Mouse (Mus musculus): Measurements from ENCODE around the gene Tex26. TPM values are rescaled to one million over a fixed set of nuclear protein-coding genes. Genes with fewer than 3 reads are reported as not detected.

Tex26 gene
- polyA plus RNA-seq, 1 experiment from 2014 or later: 0.62 TPM

DNA sequence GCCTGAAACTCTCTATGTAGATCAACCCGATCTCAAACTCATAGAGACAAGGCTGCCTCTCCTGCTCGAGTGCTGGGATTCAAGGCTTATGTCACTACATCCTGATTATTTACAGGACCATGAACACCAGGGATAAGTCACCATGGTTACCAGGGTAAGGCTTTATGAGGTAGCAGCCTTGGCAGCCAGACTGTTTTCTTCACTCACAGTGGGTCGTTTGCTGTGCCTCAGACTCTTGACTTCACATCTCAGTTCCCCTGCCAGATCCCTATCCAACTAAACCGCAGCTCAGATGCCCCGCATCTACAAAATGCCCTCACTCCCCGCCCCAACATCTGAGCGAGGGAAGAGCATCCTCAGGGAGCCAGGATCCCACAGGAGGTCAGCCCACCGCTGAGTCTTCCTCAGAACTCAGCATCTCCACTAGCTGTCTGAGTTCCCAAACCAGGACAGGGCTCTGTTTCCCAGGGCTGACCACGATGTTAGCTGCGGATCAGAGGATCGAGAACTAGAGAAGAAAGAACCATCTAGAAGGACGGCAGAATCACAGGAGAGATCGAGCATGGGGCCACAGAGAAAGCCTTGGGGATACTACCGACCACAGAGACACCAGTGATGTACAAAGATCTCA, 2.3 kb downstream of the Tex26 start:
- Histone ChIP-seq H3K4me3 (ENCODE audit: low read depth, low read length) (no peak overlapping the region), H3K9me3 (ENCODE audit: control insufficient read depth, low read length) (no peaks in the 10 kb centered on the region), H3K4me2 (ENCODE audit: low read depth, low read length) (no peak overlapping the region), H3K4me1 (ENCODE audit: control insufficient read depth, insufficient read depth, low read length) (peaks cover 18% of the 10 kb centered on the region; the same call in 1 of the 2 replicates), H3K27ac (ENCODE audit: low read depth, low read length) (peak overlapping the region; percentile 66), H3K9ac (replicated peaks; ENCODE audit: low read depth, low read length) (no peak overlapping the region), H3K27me3 (ENCODE audit: control insufficient read depth, insufficient read depth, low read length) (no peaks in the 10 kb centered on the region), H3K36me3 (ENCODE audit: control insufficient read depth, insufficient read depth, low read length) (no peaks in the 10 kb centered on the region)
- 55% methylated on average over 14 of the region's 14 CpGs for WGBS
- ATAC-seq (ENCODE audit: low read depth): peak; percentile 11; the same call in 1 of the 2 replicates

DNA sequence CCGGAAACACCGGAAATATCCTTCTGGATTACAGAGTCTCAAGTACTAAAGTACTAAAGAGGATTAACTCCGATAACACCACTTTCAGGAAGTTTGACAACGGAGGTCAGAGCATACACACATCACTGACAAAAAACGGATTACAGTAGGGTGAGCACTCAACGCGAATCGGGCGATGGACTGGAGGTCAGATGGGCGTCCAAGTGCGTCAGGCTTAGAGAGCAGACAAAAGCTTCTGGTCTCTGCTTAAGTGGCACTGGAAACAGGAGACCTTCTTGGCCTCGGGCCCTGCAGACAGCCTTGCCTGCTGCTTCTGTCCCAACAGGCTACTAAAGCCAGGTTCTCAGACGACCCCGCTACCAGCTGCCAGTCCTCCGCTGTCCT, 2.8 kb downstream of the Tex26 start:
- WGBS: 72% methylated on average over 15 of the region's 15 CpGs
- Histone ChIP-seq H3K4me3 (ENCODE audit: low read depth, low read length) (no peak overlapping the region), H3K27ac (ENCODE audit: low read depth, low read length) (no peak overlapping the region), H3K27me3 (ENCODE audit: control insufficient read depth, insufficient read depth, low read length) (no peaks in the 10 kb centered on the region), H3K9ac (replicated peaks; ENCODE audit: low read depth, low read length) (no peak overlapping the region), H3K9me3 (ENCODE audit: control insufficient read depth, low read length) (no peaks in the 10 kb centered on the region), H3K36me3 (ENCODE audit: control insufficient read depth, insufficient read depth, low read length) (no peaks in the 10 kb centered on the region), H3K4me2 (ENCODE audit: low read depth, low read length) (no peak overlapping the region), H3K4me1 (ENCODE audit: control insufficient read depth, insufficient read depth, low read length) (peaks cover 18% of the 10 kb centered on the region; the same call in 1 of the 2 replicates)
- no peak for ATAC-seq (ENCODE audit: low read depth)

DNA sequence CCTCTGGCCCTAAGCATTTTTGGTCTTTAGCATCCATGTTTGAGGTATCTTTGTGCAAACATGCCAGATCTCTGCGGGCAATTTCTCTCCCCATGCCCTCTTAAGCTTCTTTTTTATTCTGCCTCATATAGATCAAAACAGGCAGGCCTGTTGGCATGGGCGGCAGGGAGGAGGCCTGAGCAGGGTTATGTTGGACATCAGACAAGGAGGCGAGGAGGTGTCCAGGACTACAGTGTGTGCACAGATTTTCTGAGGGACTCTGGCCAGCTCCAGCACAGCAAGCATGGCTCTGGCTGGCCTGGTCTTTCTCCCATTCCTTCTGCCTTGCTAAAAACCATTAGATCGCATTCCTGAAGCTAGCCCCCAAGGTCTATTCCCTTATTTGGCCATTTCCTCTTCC, 5.0 kb downstream of the Tex26 start:
- Histone ChIP-seq H3K4me1 (ENCODE audit: control insufficient read depth, insufficient read depth, low read length) (peaks cover 11% of the 10 kb centered on the region; the same call in 1 of the 2 replicates), H3K9me3 (ENCODE audit: control insufficient read depth, low read length) (no peaks in the 10 kb centered on the region), H3K27me3 (ENCODE audit: control insufficient read depth, insufficient read depth, low read length) (no peaks in the 10 kb centered on the region), H3K27ac (ENCODE audit: low read depth, low read length) (no peak overlapping the region), H3K4me2 (ENCODE audit: low read depth, low read length) (no peak overlapping the region), H3K4me3 (ENCODE audit: low read depth, low read length) (no peak overlapping the region), H3K9ac (replicated peaks; ENCODE audit: low read depth, low read length) (no peak overlapping the region), H3K36me3 (ENCODE audit: control insufficient read depth, insufficient read depth, low read length) (no peaks in the 10 kb centered on the region)
- WGBS: 76% methylated on average over 4 of the region's 4 CpGs
- ATAC-seq (ENCODE audit: low read depth): no peak

DNA sequence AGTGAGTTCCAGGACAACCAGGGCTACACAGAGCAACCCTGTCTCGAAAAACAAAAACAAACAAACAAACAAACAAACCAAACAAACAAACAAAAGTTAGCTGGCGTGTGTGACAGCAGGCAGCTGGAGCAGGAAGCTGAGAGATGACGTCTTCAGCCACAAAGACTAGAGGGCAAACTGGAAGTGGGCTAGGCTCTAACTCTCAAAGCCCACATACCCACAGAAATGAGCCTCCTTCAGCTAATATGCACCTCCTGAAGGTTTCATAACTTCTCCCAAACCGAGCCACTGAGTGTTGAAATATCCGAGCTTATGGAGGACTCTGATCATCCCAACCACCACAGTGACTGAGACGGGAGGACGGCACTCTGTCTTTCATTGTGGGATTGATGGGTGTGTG, 7.0 kb downstream of the Tex26 start:
- Histone ChIP-seq H3K4me2 (ENCODE audit: low read depth, low read length) (no peak overlapping the region), H3K9ac (replicated peaks; ENCODE audit: low read depth, low read length) (no peak overlapping the region), H3K4me1 (ENCODE audit: control insufficient read depth, insufficient read depth, low read length) (0 out of 2 replicates have a peak, but pooled peaks cover 4% of the 10 kb centered on the region), H3K9me3 (ENCODE audit: control insufficient read depth, low read length) (no peaks in the 10 kb centered on the region), H3K27ac (ENCODE audit: low read depth, low read length) (no peak overlapping the region), H3K36me3 (ENCODE audit: control insufficient read depth, insufficient read depth, low read length) (no peaks in the 10 kb centered on the region), H3K27me3 (ENCODE audit: control insufficient read depth, insufficient read depth, low read length) (no peaks in the 10 kb centered on the region), H3K4me3 (ENCODE audit: low read depth, low read length) (no peak overlapping the region)
- WGBS: 91% methylated on average over 7 of the region's 7 CpGs
- ATAC-seq (ENCODE audit: low read depth): no peak

DNA sequence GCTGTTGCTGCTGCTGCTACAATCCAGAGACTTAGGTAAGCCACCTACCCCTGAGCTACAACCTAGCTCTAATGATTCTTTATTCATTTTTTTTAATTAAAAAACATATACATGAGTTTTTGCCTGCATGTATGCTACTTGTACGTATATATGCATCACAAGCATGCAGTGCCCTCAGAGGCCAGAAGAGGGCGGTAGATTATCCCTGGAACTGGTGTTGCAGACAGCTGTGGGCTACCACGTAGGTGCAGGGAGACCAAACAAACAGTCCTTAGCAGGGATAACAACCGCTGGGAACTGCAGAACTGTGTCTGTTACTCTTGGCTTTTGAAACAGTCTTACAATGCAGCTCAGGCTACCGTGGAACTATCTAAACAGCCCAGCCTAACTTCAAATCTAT, 8.3 kb downstream of the Tex26 start:
- Histone ChIP-seq H3K27me3 (ENCODE audit: control insufficient read depth, insufficient read depth, low read length) (no peaks in the 10 kb centered on the region), H3K36me3 (ENCODE audit: control insufficient read depth, insufficient read depth, low read length) (no peaks in the 10 kb centered on the region), H3K9me3 (ENCODE audit: control insufficient read depth, low read length) (no peaks in the 10 kb centered on the region), H3K27ac (ENCODE audit: low read depth, low read length) (no peak overlapping the region), H3K9ac (replicated peaks; ENCODE audit: low read depth, low read length) (no peak overlapping the region), H3K4me2 (ENCODE audit: low read depth, low read length) (no peak overlapping the region), H3K4me1 (ENCODE audit: control insufficient read depth, insufficient read depth, low read length) (no peaks in the 10 kb centered on the region), H3K4me3 (ENCODE audit: low read depth, low read length) (no peak overlapping the region)
- WGBS: 87% methylated on average over 5 of the region's 5 CpGs
- no peak for ATAC-seq (ENCODE audit: low read depth)

DNA sequence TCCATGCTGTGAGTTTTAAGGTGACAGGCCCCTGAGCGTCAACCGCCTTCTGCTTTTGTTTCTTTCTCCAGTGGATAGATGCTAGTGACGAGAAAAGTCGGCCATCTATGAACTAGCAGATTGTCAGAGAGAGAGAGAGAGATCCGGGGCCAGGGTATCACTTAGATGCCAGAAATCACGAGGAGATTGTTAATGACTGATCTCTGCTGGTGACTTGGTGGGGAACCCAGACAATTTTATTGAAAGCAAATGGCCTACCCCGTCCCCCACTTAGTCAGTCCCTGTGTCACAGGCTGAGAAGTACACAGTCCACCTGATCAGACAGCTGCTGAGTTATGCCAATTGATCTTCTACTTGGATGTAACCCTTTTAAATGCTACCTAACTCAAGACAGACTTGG, 9.9 kb downstream of the Tex26 start:
- no peak overlapping the region for H3K9ac ChIP-seq (replicated peaks; ENCODE audit: low read depth, low read length)
- 76% methylated on average over 7 of the region's 7 CpGs for WGBS
- no peak for ATAC-seq (ENCODE audit: low read depth)
- no peak overlapping the region for H3K4me3 ChIP-seq (ENCODE audit: low read depth, low read length)
- no peaks in the 10 kb centered on the region for H3K27me3 ChIP-seq (ENCODE audit: control insufficient read depth, insufficient read depth, low read length)
- H3K27ac ChIP-seq (ENCODE audit: low read depth, low read length): no peak overlapping the region
- no peak overlapping the region for H3K4me2 ChIP-seq (ENCODE audit: low read depth, low read length)
- H3K4me1 ChIP-seq (ENCODE audit: control insufficient read depth, insufficient read depth, low read length): no peaks in the 10 kb centered on the region
- no peaks in the 10 kb centered on the region for H3K36me3 ChIP-seq (ENCODE audit: control insufficient read depth, insufficient read depth, low read length)
- no peaks in the 10 kb centered on the region for H3K9me3 ChIP-seq (ENCODE audit: control insufficient read depth, low read length)

DNA sequence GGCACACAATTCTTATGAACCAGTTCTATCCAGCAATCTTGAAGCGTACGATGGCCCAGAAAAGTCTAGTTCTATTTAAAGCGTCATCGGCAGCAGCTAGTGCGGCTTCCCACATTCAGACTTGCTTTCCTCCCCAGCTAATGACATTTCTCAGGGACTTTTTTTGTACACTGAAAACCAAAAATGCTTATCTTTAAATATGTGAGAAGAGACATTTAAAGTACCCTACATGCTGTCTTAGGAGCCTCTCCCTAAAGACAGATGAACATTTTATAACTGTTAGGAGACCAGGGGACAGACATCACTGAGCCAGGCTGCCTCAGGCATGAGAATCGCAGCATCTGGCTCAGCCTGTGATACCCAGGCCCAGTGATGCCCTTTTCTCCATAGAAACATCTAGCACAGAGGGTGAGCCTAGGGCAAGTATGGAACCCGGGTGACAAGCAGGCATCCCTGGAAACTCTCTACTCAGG, 11.8 kb downstream of the Tex26 start:
- Histone ChIP-seq H3K4me3 (ENCODE audit: low read depth, low read length) (no peak overlapping the region), H3K4me2 (ENCODE audit: low read depth, low read length) (no peak overlapping the region), H3K9me3 (ENCODE audit: control insufficient read depth, low read length) (no peaks in the 10 kb centered on the region), H3K27ac (ENCODE audit: low read depth, low read length) (no peak overlapping the region; the same call in 1 of the 2 replicates), H3K9ac (replicated peaks; ENCODE audit: low read depth, low read length) (no peak overlapping the region), H3K27me3 (ENCODE audit: control insufficient read depth, insufficient read depth, low read length) (no peaks in the 10 kb centered on the region), H3K4me1 (ENCODE audit: control insufficient read depth, insufficient read depth, low read length) (0 out of 2 replicates have a peak, but pooled peaks cover 3% of the 10 kb centered on the region), H3K36me3 (ENCODE audit: control insufficient read depth, insufficient read depth, low read length) (no peaks in the 10 kb centered on the region)
- no peak for ATAC-seq (ENCODE audit: low read depth)
- WGBS: 65% methylated on average over 7 of the region's 7 CpGs

DNA sequence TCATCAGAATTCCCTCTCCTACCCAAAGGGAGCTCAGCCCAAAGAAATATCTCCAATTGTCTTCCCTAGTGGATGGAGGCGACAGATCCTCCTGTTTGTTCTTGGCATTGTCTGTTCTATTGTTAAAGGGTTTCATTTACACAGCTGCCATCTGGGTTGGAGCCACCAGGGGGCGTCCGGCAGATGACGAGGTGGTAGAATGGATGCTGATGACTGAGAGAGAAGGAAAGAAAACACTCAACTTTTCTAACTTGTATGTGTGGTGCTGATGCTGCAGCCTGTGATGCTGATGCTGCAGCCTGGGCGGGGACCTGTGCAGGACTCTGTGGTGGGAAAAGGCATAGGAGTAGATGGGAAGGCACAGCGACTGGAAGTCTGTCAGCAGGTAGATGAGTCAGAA, 14.8 kb downstream of the Tex26 start:
- ATAC-seq (ENCODE audit: low read depth): no peak
- H3K9ac ChIP-seq (replicated peaks; ENCODE audit: low read depth, low read length): no peak overlapping the region
- H3K4me1 ChIP-seq (ENCODE audit: control insufficient read depth, insufficient read depth, low read length): 0 out of 2 replicates have a peak, but pooled peaks cover 3% of the 10 kb centered on the region
- 28% methylated on average over 6 of the region's 6 CpGs for WGBS
- H3K27ac ChIP-seq (ENCODE audit: low read depth, low read length): no peak overlapping the region
- H3K36me3 ChIP-seq (ENCODE audit: control insufficient read depth, insufficient read depth, low read length): no peaks in the 10 kb centered on the region
- H3K27me3 ChIP-seq (ENCODE audit: control insufficient read depth, insufficient read depth, low read length): no peaks in the 10 kb centered on the region
- no peak overlapping the region for H3K4me2 ChIP-seq (ENCODE audit: low read depth, low read length)
- no peak overlapping the region for H3K4me3 ChIP-seq (ENCODE audit: low read depth, low read length)
- H3K9me3 ChIP-seq (ENCODE audit: control insufficient read depth, low read length): no peaks in the 10 kb centered on the region

DNA sequence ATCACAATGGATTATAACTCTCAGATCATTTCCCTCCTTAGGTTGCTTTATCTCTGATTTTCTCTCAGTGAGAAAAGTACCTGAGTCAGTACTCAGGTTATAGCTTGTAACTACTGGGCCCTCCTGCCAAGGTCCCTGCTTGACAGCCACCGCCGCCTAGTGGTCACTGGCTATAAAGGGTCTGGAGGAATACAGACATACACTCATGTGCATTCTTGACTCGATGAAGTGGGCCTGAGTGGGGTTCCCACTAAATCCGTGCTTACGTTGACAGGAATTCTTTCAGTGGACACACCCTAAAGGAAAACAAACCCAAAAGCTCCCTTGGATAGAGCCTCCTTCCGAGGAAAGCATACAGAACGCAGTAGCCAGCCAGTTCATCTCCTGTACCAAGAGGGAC, 17.1 kb downstream of the Tex26 start:
- no peak overlapping the region for H3K9ac ChIP-seq (replicated peaks; ENCODE audit: low read depth, low read length)
- no peak overlapping the region for H3K4me2 ChIP-seq (ENCODE audit: low read depth, low read length)
- no peaks in the 10 kb centered on the region for H3K36me3 ChIP-seq (ENCODE audit: control insufficient read depth, insufficient read depth, low read length)
- no peak for ATAC-seq (ENCODE audit: low read depth)
- H3K27me3 ChIP-seq (ENCODE audit: control insufficient read depth, insufficient read depth, low read length): no peaks in the 10 kb centered on the region
- H3K4me1 ChIP-seq (ENCODE audit: control insufficient read depth, insufficient read depth, low read length): 0 out of 2 replicates have a peak, but pooled peaks cover 3% of the 10 kb centered on the region
- no peaks in the 10 kb centered on the region for H3K9me3 ChIP-seq (ENCODE audit: control insufficient read depth, low read length)
- 90% methylated on average over 7 of the region's 7 CpGs for WGBS
- H3K27ac ChIP-seq (ENCODE audit: low read depth, low read length): no peak overlapping the region
- no peak overlapping the region for H3K4me3 ChIP-seq (ENCODE audit: low read depth, low read length)
